In genomic region chr7:79914556-79914955, GRCm38 (mm10) we compare ENCODE assay signal across 8 mouse cellular contexts. TPM values are rescaled to one million over a fixed set of nuclear protein-coding genes. Genes with fewer than 3 reads are reported as not detected.
DNase-seq lines count a peak whose midpoint lies in the region; TF ChIP-seq lines count a peak whose summit lies in the region.

No protein-coding gene starts in this region.

- no peak overlapping the region for H3K4me3 ChIP-seq in E14TG2a.4 (replicated peaks; ENCODE audit: low read length)

- peaks cover 72% of the 10 kb centered on the region for H3K36me3 ChIP-seq in E14TG2a.4 (ENCODE audit: insufficient read depth, low read length)

- intact Hi-C loops in heart, postnatal 14 days (cut with DNase I): loop anchor here (1.0 kb wide), 1 partner anchor 115 kb away; no protein-coding TSS in a partner anchor

- TF ChIP-seq CTCF in E14TG2a.4 (conservative IDR thresholded peaks at IDR 0.05; ENCODE audit: low read length): peak; percentile 41

- DNase-seq in heart, postnatal 14 days: peak; percentile 13 to 40
- DNase-seq in heart, adult 11 months: no peak
- peak; percentile 12 for DNase-seq in c-Kit-positive CD71-positive TER-119-positive erythroid progenitor cells, embryonic 14.5 days (ENCODE audit: low spot score)
- DNase-seq in kidney, postnatal 10 days: peak; percentile 55
- DNase-seq in retina, postnatal 7 days (ENCODE audit: low read depth, low spot score): peak; percentile 31
- no peak for DNase-seq in spleen, adult 12 weeks (ENCODE audit: low spot score)
- DNase-seq in right cerebral cortex, postnatal 25 days: no peak

- no peaks in the 10 kb centered on the region for H3K9me3 ChIP-seq in E14TG2a.4 (ENCODE audit: low read length)

- H3K4me1 ChIP-seq in E14TG2a.4 (replicated peaks; ENCODE audit: low read depth, low read length): peaks cover 6% of the 10 kb centered on the region

- no peaks in the 10 kb centered on the region for H3K27me3 ChIP-seq in E14TG2a.4 (ENCODE audit: insufficient read depth, low read length)

RNA-seq across cellular contexts. Expression of gene Ap3s2, which starts 5.9 kb away (rescaled TPM):
- total RNA-seq in heart, postnatal 14 days (2021): 10 to 100 TPM; 19.6 to 20.3 TPM

RNA-seq across cellular contexts. Expression of gene Arpin, which starts 20.6 kb away (rescaled TPM):
- total RNA-seq in heart, postnatal 14 days (2021): 10 to 100 TPM; 11.5 to 12.5 TPM

RNA-seq across cellular contexts. Expression of gene Anpep, which starts 53.7 kb away (rescaled TPM):
- total RNA-seq in heart, postnatal 14 days (2021): 10 to 100 TPM; 21.4 to 25.3 TPM

Comparison
In these comparisons a context has a peak if more than half of its experiments do, and no peak if none do; other contexts are left out.
1. DNase-seq: peak in heart, postnatal 14 days (2 of 2), c-Kit-positive CD71-positive TER-119-positive erythroid progenitor cells, embryonic 14.5 days (single experiment), kidney, postnatal 10 days (single experiment) and retina, postnatal 7 days (single experiment); none in heart, adult 11 months (single experiment), spleen, adult 12 weeks (single experiment) and right cerebral cortex, postnatal 25 days (single experiment).